Mouse (Mus musculus) liver, embryonic 14.5 days (tissue): Measurements from ENCODE around the gene Atp1a2.

Source experiments
- CTCF ChIP-seq: IDR thresholded peaks from 2 replicates; pipeline ENCODE4 v1.5.1; 2016; ENCODE audit warnings: antibody characterized with exemption, low read depth, control low read depth
- EP300 ChIP-seq: IDR thresholded peaks from 2 replicates; pipeline ENCODE4 v1.6.1; 2016; ENCODE audit warnings: antibody characterized with exemption, low read depth

DNA sequence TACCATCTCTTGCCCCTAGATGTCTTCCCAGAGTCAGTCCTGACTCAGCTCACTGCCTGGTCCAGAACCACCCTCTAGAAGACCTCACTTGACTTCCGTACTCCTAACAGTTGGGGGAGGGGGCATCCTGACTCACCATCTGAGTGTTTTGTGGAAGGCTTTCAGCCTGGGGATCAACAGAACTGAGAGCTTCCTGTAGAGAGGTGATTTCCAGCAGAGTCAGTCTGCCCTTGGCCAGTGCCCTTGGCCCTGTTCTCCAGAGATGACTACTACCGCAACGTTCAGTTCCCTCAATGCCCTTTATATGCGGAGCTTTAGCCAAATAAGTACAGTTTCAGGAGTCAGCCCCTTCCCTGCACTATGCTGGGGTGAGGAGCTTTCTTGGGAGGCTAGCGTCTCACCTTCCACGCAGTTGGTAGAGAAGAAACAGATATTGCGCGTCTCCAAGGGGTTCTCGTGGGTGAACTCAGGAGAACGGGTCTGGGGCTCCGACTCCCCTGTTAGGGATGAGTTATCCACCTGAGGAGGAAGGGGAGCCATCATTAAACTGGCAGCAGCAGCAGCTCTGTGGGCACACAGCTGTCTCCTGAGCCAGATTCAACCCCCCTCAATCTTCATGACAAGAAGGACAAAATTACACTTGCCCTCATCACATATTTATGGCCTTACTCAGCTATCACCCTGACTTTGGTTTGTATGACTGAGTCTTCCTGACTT lies 8.8 kb downstream of the Atp1a2 start:
- TF ChIP-seq CTCF (no peak), EP300 (no peak)
